Mouse (Mus musculus) urinary bladder, postnatal 25 days (tissue): Measurements from ENCODE around the gene Apobec3.
A peak's percentile ranks its signal among the peaks of the same experiment; 100 is the strongest.

Source experiments
- DNase-seq: peaks from one replicate; pipeline ENCODE4 v3.0.0; 2022; ENCODE audit warnings: low spot score

Gene Apobec3

GRCm38 (mm10) chr15:79891436-79892212 lies at the start of gene Apobec3:
Gene Apobec3, plus strand, starts transcription at chr15:79891659.
- peak; percentile 80 for DNase-seq

- no peak for DNase-seq
Measured at GRCm38 (mm10) chr15:79842985-79843384, 48.5 kb upstream of the Apobec3 start.

- no peak for DNase-seq
Measured at GRCm38 (mm10) chr15:79845986-79846385, 45.5 kb upstream of the Apobec3 start.

GRCm38 (mm10) chr15:79847100-79847499 lies 44.4 kb upstream of the Apobec3 start:
- DNase-seq: no peak

GRCm38 (mm10) chr15:79850143-79850542 lies 41.3 kb upstream of the Apobec3 start:
- no peak for DNase-seq

GRCm38 (mm10) chr15:79858979-79859378 lies 32.5 kb upstream of the Apobec3 start:
- no peak for DNase-seq

- DNase-seq: no peak
Measured at GRCm38 (mm10) chr15:79859821-79860220, 31.6 kb upstream of the Apobec3 start.

GRCm38 (mm10) chr15:79867260-79868002 lies 24.0 kb upstream of the Apobec3 start:
- no peak for DNase-seq

GRCm38 (mm10) chr15:79873545-79873944 lies 17.9 kb upstream of the Apobec3 start:
- DNase-seq: no peak

- DNase-seq: no peak
Measured at GRCm38 (mm10) chr15:79873995-79874394, 17.5 kb upstream of the Apobec3 start.

- no peak for DNase-seq
Measured at GRCm38 (mm10) chr15:79875261-79875995, 16.0 kb upstream of the Apobec3 start.

GRCm38 (mm10) chr15:79878725-79879136 lies 12.7 kb upstream of the Apobec3 start:
- DNase-seq: no peak

- peak; percentile 75 for DNase-seq
Measured at GRCm38 (mm10) chr15:79879319-79879718, 12.1 kb upstream of the Apobec3 start.

- no peak for DNase-seq
Measured at GRCm38 (mm10) chr15:79880477-79880876, 11.0 kb upstream of the Apobec3 start.

- no peak for DNase-seq
Measured at GRCm38 (mm10) chr15:79882623-79883267, 8.7 kb upstream of the Apobec3 start.

- DNase-seq: peak; percentile 97
Measured at GRCm38 (mm10) chr15:79883352-79883822, 8.1 kb upstream of the Apobec3 start.

GRCm38 (mm10) chr15:79884820-79885219 lies 6.6 kb upstream of the Apobec3 start:
- no peak for DNase-seq

- peak; percentile 47 for DNase-seq
Measured at GRCm38 (mm10) chr15:79892213-79892541, 718 bp downstream of the Apobec3 start.

GRCm38 (mm10) chr15:79892995-79893823 lies 1.8 kb downstream of the Apobec3 start:
- no peak for DNase-seq

- DNase-seq: no peak
Measured at GRCm38 (mm10) chr15:79893824-79894123, 2.3 kb downstream of the Apobec3 start.

- DNase-seq: no peak
Measured at GRCm38 (mm10) chr15:79894343-79894742, 2.9 kb downstream of the Apobec3 start.
